Comparison of ENCODE assay signal across 12 mouse cellular contexts in genomic region chr7:100905037-100905436, GRCm38 (mm10).
"Had no signal": no experiment of that assay in that cellular context is flagged by ENCODE, and none has a peak within 500 bp of the region (broad histone marks: within the 10 kb centered on the region; RNA-seq: fewer than 3 reads in every experiment).

No protein-coding gene starts in this region.

- H3K36me3 ChIP-seq: midbrain, embryonic 15.5 days had no signal

- H3K27ac ChIP-seq: limb, embryonic 13.5 days; liver, embryonic 14.5 days; macrophage; midbrain, embryonic 15.5 days had no signal

- H3K9ac ChIP-seq: limb, embryonic 13.5 days; liver, embryonic 14.5 days; midbrain, embryonic 15.5 days had no signal

- ATAC-seq: midbrain, embryonic 15.5 days had no signal

- H3K4me2 ChIP-seq: limb, embryonic 13.5 days; midbrain, embryonic 11.5 days; midbrain, embryonic 15.5 days had no signal

- H3K4me1 ChIP-seq: midbrain, embryonic 15.5 days had no signal

- DNase-seq: kidney, adult 11 months; kidney, postnatal 14 days; left cerebral cortex, postnatal 4 days; right cerebral cortex, adult 18-20 months; right cerebral cortex, postnatal 25 days; thymus, postnatal 36 days had no signal

- H3K9me3 ChIP-seq: limb, embryonic 13.5 days; megakaryocyte, embryonic 14.5 days; midbrain, embryonic 15.5 days had no signal

- H3K27me3 ChIP-seq: limb, embryonic 13.5 days; midbrain, embryonic 15.5 days had no signal

- H3K4me3 ChIP-seq: limb, embryonic 13.5 days; megakaryocyte, embryonic 14.5 days; midbrain, embryonic 15.5 days had no signal
